Mouse (Mus musculus) small intestine, adult 2 months (tissue): ENCODE results near the gene Cmah. TPM values are rescaled to one million over a fixed set of nuclear protein-coding genes. Genes with fewer than 3 reads are reported as not detected.

Experiments
- H3K27ac ChIP-seq: fragments of 200-500 bp; 2 replicates; pipeline ENCODE4 v1.5.1; 2012; ENCODE audit warnings: low read depth, low read length, control low read depth, inconsistent platforms; ENCODE audit not compliant: insufficient read depth
- H3K27me3 ChIP-seq: fragments of 200-500 bp; 2 replicates; pipeline ENCODE4 v1.6.1; 2012; ENCODE audit warnings: mild to moderate bottlenecking, moderate library complexity, low read length, inconsistent platforms; ENCODE audit not compliant: control insufficient read depth, insufficient read depth
- H3K36me3 ChIP-seq: fragments of 200-500 bp; 2 replicates; pipeline ENCODE4 v1.6.1; 2012; ENCODE audit warnings: mild to moderate bottlenecking, low read length, control low read depth, inconsistent platforms; ENCODE audit not compliant: control insufficient read depth, insufficient read depth
- H3K4me1 ChIP-seq: fragments of 200-500 bp; 2 replicates; pipeline ENCODE4 v1.6.1; 2012; ENCODE audit warnings: low read length, inconsistent platforms, mixed read lengths; ENCODE audit not compliant: control insufficient read depth, insufficient read depth, insufficient read length
- H3K4me3 ChIP-seq: fragments of 200-500 bp; 2 replicates; pipeline ENCODE4 v1.5.1; 2012; ENCODE audit warnings: low read depth, mild to moderate bottlenecking, control low read depth, inconsistent platforms, low read length, moderate library complexity
- CTCF ChIP-seq: fragments of 200-500 bp; IDR thresholded peaks from 2 replicates; pipeline ENCODE4 v1.5.1; 2012; ENCODE audit warnings: low read depth, mild to moderate bottlenecking, control low read depth, inconsistent platforms, low read length, moderate library complexity, mixed read lengths; ENCODE audit not compliant: insufficient replicate concordance, insufficient read length; ENCODE audit errors: extremely low read depth
- POLR2A ChIP-seq: fragments of 200-500 bp; IDR thresholded peaks from 2 replicates; pipeline ENCODE4 v1.6.1; 2012; ENCODE audit warnings: low read depth, mild to moderate bottlenecking, control low read depth, inconsistent platforms, low read length, moderate library complexity
- WGBS: fragments of 180-500 bp; shearing (Covaris S2); methylation state at CpG from one replicate; pipeline ENCODE4 v1.1.7; 2018; 5-methylcytosine and 5-hydroxymethylcytosine counted together
- polyA plus RNA-seq: library from polyadenylated mRNA; depleted of rRNA; stranded (reverse); fragments of >200 nt; gene quantifications from 2 replicates; pipeline ENCODE4 v1.2.3, GENCODE M21; 2012

Gene Cmah
- polyA plus RNA-seq, 1 experiment, result 0.70 TPM

- WGBS, result 78% methylated on average over 7 of the region's 7 CpGs
- Histone ChIP-seq H3K4me1 (no peaks in the 10 kb centered on the region), H3K27me3 (no peaks in the 10 kb centered on the region), H3K27ac (no peak overlapping the region), H3K4me3 (no peak overlapping the region), H3K36me3 (no peaks in the 10 kb centered on the region)
- TF ChIP-seq CTCF, result no peak
- TF ChIP-seq POLR2A, result no peak
These were observed 3.8 kb downstream of the Cmah start for GRCm38 (mm10) chr13:24330836-24331523.

GRCm38 (mm10) chr13:24332537-24332936, 5.3 kb downstream of the Cmah start:
- 21% methylated on average over 3 of the region's 3 CpGs for WGBS
- H3K36me3 ChIP-seq, result no peaks in the 10 kb centered on the region
- no peak overlapping the region for H3K4me3 ChIP-seq
- no peaks in the 10 kb centered on the region for H3K4me1 ChIP-seq
- no peak for TF ChIP-seq POLR2A
- no peak for TF ChIP-seq CTCF
- H3K27me3 ChIP-seq, result no peaks in the 10 kb centered on the region
- H3K27ac ChIP-seq, result no peak overlapping the region

GRCm38 (mm10) chr13:24336818-24337217, 9.6 kb downstream of the Cmah start:
- WGBS, result 70% methylated on average over 4 of the region's 4 CpGs
- no peak for TF ChIP-seq CTCF
- no peak for TF ChIP-seq POLR2A

GRCm38 (mm10) chr13:24337874-24338273, 10.7 kb downstream of the Cmah start:
- Histone ChIP-seq H3K27me3 (no peaks in the 10 kb centered on the region), H3K4me1 (peaks cover 3% of the 10 kb centered on the region; the same call in 1 of the 2 replicates)

More at GRCm38 (mm10) chr13:24336818-24337217, 9.6 kb downstream of the Cmah start:
- no peaks in the 10 kb centered on the region for H3K36me3 ChIP-seq
- peaks cover 3% of the 10 kb centered on the region; the same call in 1 of the 2 replicates for H3K4me1 ChIP-seq
- no peak overlapping the region for H3K4me3 ChIP-seq
- H3K27ac ChIP-seq, result no peak overlapping the region
- no peaks in the 10 kb centered on the region for H3K27me3 ChIP-seq

GRCm38 (mm10) chr13:24338343-24338861, 11.2 kb downstream of the Cmah start:
- Histone ChIP-seq H3K27me3 (no peaks in the 10 kb centered on the region), H3K4me1 (peaks cover 3% of the 10 kb centered on the region; the same call in 1 of the 2 replicates), H3K4me3 (no peak overlapping the region), H3K27ac (no peak overlapping the region), H3K36me3 (no peaks in the 10 kb centered on the region)
- WGBS, result 40% methylated on average over 4 of the region's 4 CpGs
- TF ChIP-seq CTCF, result no peak
- TF ChIP-seq POLR2A, result no peak

More at GRCm38 (mm10) chr13:24337874-24338273, 10.7 kb downstream of the Cmah start:
- no peak overlapping the region for H3K27ac ChIP-seq
- H3K36me3 ChIP-seq, result no peaks in the 10 kb centered on the region
- H3K4me3 ChIP-seq, result no peak overlapping the region
- no peak for TF ChIP-seq POLR2A
- TF ChIP-seq CTCF, result no peak
- 40% methylated on average over 3 of the region's 3 CpGs for WGBS

GRCm38 (mm10) chr13:24339907-24340306, 12.7 kb downstream of the Cmah start:
- Histone ChIP-seq H3K4me3 (no peak overlapping the region), H3K4me1 (peaks cover 3% of the 10 kb centered on the region; the same call in 1 of the 2 replicates), H3K36me3 (no peaks in the 10 kb centered on the region), H3K27me3 (no peaks in the 10 kb centered on the region), H3K27ac (no peak overlapping the region)
- no peak for TF ChIP-seq CTCF
- no peak for TF ChIP-seq POLR2A

GRCm38 (mm10) chr13:24340462-24340861, 13.3 kb downstream of the Cmah start:
- Histone ChIP-seq H3K36me3 (no peaks in the 10 kb centered on the region), H3K4me3 (no peak overlapping the region), H3K27me3 (no peaks in the 10 kb centered on the region)

More at GRCm38 (mm10) chr13:24340462-24340861, 13.3 kb downstream of the Cmah start:
- TF ChIP-seq POLR2A (no peak), CTCF (no peak)
- no peak overlapping the region for H3K27ac ChIP-seq
- peaks cover 3% of the 10 kb centered on the region; the same call in 1 of the 2 replicates for H3K4me1 ChIP-seq
- WGBS, result 86% methylated on average over 6 of the region's 6 CpGs
